Mouse (Mus musculus) midbrain, embryonic 14.5 days (tissue): ENCODE measurements around the gene Gm9918. TPM values are rescaled to one million over a fixed set of nuclear protein-coding genes. Genes with fewer than 3 reads are reported as not detected.

Experiments
- ATAC-seq: fragments of 200-750 bp; cut with Nextera tagmentation; 2 replicates; pipeline ENCODE4 v1.8.0; 2017; ENCODE audit warnings: moderate number of reproducible peaks, moderate library complexity; ENCODE audit not compliant: low FRiP score, low TSS enrichment
- DNase-seq: peaks from one replicate; pipeline ENCODE4 v3.0.0-alpha.2; 2015
- H3K27ac ChIP-seq: fragments of 300-500 bp; sonication (generic); replicated peaks from 2 replicates; pipeline ENCODE4 v1.5.1; 2014; ENCODE audit warnings: mild to moderate bottlenecking, low read depth, low read length, moderate library complexity
- H3K27me3 ChIP-seq: fragments of 300-500 bp; sonication (generic); 2 replicates; pipeline ENCODE4 v1.6.1; 2014; ENCODE audit warnings: low read length, control low read depth, mixed read lengths; ENCODE audit not compliant: control insufficient read depth, insufficient read depth
- H3K36me3 ChIP-seq: fragments of 300-500 bp; sonication (generic); 2 replicates; pipeline ENCODE4 v1.6.1; 2014; ENCODE audit warnings: low read length, control low read depth; ENCODE audit not compliant: control insufficient read depth, insufficient read depth
- H3K4me1 ChIP-seq: fragments of 300-500 bp; sonication (generic); 2 replicates; pipeline ENCODE4 v1.6.1; 2014; ENCODE audit warnings: mild to moderate bottlenecking, antibody characterized with exemption, low read length, control low read depth; ENCODE audit not compliant: control insufficient read depth, insufficient read depth
- H3K4me2 ChIP-seq: fragments of 300-500 bp; sonication (generic); 2 replicates; pipeline ENCODE4 v1.6.1; 2014; ENCODE audit warnings: mild to moderate bottlenecking, low read length, moderate library complexity
- H3K4me3 ChIP-seq: fragments of 300-500 bp; sonication (generic); replicated peaks from 2 replicates; pipeline ENCODE4 v1.5.1; 2014; ENCODE audit warnings: low read depth, low read length
- H3K9ac ChIP-seq: fragments of 300-500 bp; sonication (generic); replicated peaks from 2 replicates; pipeline ENCODE4 v1.6.1; 2014; ENCODE audit warnings: mild to moderate bottlenecking, low read length, moderate library complexity
- H3K9me3 ChIP-seq: fragments of 300-500 bp; sonication (generic); 2 replicates; pipeline ENCODE4 v1.6.1; 2016; ENCODE audit warnings: low read length, control low read depth, mixed read lengths; ENCODE audit not compliant: control insufficient read depth
- WGBS: fragments of 180-500 bp; shearing (Covaris S2); extraction: QIAGEN DNeasy Blood & Tissue Kit; methylation state at CpG from one replicate; pipeline ENCODE4 v1.1.7; 2014; 5-methylcytosine and 5-hydroxymethylcytosine counted together
- polyA plus RNA-seq: library from polyadenylated mRNA; unstranded; fragments of >200 nt; fragmentation: Nextera tagmentation; extraction: Ambion mirVana; gene quantifications from 2 replicates; pipeline ENCODE4 v1.2.1, GENCODE M21; 2014

Gene Gm9918
- polyA plus RNA-seq, 1 experiment from 2014 or later, result not detected

DNA sequence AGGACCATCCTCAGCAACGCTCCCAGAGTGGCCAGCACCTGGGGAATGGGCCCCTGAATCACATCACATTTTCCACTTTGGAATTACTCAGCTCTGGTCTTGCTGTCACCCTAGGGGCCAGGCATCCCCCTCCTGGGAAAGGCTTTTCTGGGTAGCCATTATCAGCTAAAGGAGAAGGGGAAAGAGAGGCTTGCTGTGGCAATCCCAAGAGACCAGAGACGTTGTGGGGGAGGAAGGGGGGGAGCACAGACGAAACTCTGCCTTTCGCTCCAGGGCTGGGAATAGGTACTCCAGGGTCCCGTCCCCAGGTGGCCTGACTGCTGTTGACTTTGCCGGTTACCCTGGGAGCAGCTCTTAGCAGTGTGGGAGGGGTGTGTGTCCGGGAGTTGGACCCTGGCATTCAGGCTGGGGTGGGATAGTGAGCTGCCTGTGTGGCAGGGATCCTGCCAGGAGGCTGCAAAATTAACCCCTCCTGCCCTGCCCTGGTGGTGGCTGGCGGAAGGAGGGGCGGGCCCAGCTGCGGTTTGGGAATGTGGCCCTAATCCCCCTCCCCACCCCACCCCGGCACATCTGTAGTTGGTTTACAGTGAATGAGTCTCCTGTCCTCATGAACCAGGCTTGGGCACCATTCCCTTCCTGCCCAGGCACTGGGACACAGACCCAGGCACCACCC lies 11.6 kb upstream of the Gm9918 start:
- Histone ChIP-seq H3K27ac (no peak overlapping the region), H3K36me3 (no peaks in the 10 kb centered on the region), H3K9me3 (no peaks in the 10 kb centered on the region), H3K4me1 (0 out of 2 replicates have a peak, but pooled peaks cover 7% of the 10 kb centered on the region), H3K4me3 (no peak overlapping the region), H3K4me2 (peak overlapping the region; percentile 92; the same call in 1 of the 2 replicates), H3K27me3 (peaks cover 28% of the 10 kb centered on the region), H3K9ac (no peak overlapping the region)
- DNase-seq (no peak), ATAC-seq (no peak)
- WGBS, result 12% methylated on average over 11 of the region's 11 CpGs

DNA sequence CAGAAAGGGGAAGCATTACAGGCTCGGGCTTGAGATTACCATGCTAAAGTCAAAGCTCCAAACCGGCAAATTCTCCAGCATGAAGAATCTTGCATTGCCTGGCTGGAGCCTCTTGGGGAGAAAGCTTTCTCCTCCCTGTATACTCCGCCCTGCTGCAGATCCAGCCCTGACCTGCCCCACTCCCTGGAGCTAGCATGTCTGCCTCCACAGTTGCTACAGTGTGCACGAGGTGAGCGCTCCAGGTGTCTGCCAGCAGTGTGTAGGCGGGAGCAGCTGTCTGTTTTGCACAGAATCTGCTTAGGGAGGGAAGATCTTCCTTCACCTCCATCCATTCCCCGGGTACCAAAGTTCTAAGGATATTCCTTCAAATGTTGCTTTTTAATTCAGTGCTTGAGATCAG lies 7.8 kb upstream of the Gm9918 start:
- 47% methylated on average over 7 of the region's 7 CpGs for WGBS
- ATAC-seq, result no peak
- peaks cover 16% of the 10 kb centered on the region; the same call in 1 of the 2 replicates for H3K27me3 ChIP-seq

DNA sequence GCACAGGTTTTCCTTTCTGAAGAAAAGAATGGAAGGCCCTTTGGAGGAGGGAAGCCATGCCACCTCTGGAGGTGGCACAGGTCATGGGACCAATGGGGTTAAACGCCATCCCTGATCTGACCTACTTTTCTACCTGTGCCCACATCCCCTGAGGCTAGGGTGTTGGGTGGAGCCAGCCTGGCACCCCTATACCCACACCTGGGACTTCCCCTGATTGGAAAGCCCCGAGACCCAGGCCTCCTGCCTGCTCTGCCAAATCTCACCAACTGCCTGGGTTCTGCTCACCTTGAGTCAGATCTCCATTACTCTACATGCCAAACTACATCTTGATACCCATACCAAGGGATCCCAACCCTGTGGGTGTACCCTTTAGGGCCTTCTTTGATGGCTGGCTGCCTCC lies 7.3 kb upstream of the Gm9918 start:
- no peak overlapping the region for H3K4me2 ChIP-seq
- H3K27me3 ChIP-seq, result peaks cover 16% of the 10 kb centered on the region; the same call in 1 of the 2 replicates
- no peak overlapping the region for H3K9ac ChIP-seq
- 83% methylated on average over 2 of the region's 2 CpGs for WGBS
- H3K27ac ChIP-seq, result no peak overlapping the region
- H3K4me3 ChIP-seq, result no peak overlapping the region
- no peak for ATAC-seq
- H3K4me1 ChIP-seq, result no peaks in the 10 kb centered on the region
- DNase-seq, result no peak
- H3K36me3 ChIP-seq, result no peaks in the 10 kb centered on the region
- H3K9me3 ChIP-seq, result no peaks in the 10 kb centered on the region

More for the DNA sequence above, 7.8 kb upstream of the Gm9918 start:
- Histone ChIP-seq H3K36me3 (no peaks in the 10 kb centered on the region), H3K9me3 (no peaks in the 10 kb centered on the region), H3K27ac (no peak overlapping the region), H3K4me1 (no peaks in the 10 kb centered on the region), H3K4me3 (no peak overlapping the region), H3K9ac (no peak overlapping the region), H3K4me2 (no peak overlapping the region)
- DNase-seq, result no peak

DNA sequence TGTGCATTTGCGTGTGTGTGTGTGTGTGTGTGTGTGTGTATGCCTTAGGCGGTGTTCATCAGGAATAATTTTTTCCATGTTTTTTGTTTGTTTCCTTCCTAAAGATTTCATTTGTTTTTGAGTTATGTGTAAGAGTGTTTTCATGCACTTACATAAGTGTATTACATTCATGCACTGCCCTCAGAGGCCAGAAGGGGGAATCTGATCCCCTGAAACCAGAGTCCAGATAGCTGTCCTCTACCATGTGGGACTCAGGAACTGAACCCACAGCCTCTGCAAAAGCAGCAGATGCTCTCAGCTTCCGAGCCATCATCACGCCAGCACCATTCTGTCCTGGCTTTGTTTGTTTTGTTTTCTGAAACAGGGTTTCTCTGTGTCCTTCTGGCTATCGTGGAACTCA lies 4.8 kb upstream of the Gm9918 start:
- DNase-seq (no peak), ATAC-seq (no peak)
- Histone ChIP-seq H3K4me2 (no peak overlapping the region), H3K4me3 (no peak overlapping the region), H3K9me3 (no peaks in the 10 kb centered on the region), H3K27me3 (0 out of 2 replicates have a peak, but pooled peaks cover 3% of the 10 kb centered on the region), H3K27ac (no peak overlapping the region), H3K36me3 (no peaks in the 10 kb centered on the region), H3K4me1 (no peaks in the 10 kb centered on the region), H3K9ac (no peak overlapping the region)
- 88% methylated on average over 5 of the region's 5 CpGs for WGBS

DNA sequence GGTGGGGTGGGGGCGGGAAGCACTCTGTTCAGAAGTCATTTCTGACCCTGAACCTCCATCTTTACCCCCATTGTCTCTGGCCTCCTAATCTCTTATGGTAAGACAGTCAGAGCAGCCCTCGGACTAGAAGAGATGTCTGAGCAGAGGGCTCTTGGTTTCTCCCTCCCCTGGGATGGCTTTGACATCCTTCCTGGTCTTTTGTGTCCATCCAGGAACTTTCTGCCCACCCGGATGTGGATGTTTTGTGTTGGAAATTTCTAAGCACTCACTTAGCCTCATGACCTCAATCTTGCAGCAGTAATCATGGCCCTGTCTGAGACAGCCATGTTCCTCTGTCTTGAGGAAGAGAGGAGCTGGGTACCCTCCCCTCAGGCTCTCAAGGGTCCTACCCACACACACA lies 1.1 kb downstream of the Gm9918 start:
- Histone ChIP-seq H3K4me2 (no peak overlapping the region), H3K27me3 (0 out of 2 replicates have a peak, but pooled peaks cover 7% of the 10 kb centered on the region), H3K9ac (no peak overlapping the region), H3K36me3 (no peaks in the 10 kb centered on the region), H3K27ac (no peak overlapping the region), H3K4me1 (no peaks in the 10 kb centered on the region), H3K4me3 (no peak overlapping the region), H3K9me3 (no peaks in the 10 kb centered on the region)
- no peak for ATAC-seq
- DNase-seq, result no peak
- 10% methylated on average over 3 of the region's 3 CpGs for WGBS

DNA sequence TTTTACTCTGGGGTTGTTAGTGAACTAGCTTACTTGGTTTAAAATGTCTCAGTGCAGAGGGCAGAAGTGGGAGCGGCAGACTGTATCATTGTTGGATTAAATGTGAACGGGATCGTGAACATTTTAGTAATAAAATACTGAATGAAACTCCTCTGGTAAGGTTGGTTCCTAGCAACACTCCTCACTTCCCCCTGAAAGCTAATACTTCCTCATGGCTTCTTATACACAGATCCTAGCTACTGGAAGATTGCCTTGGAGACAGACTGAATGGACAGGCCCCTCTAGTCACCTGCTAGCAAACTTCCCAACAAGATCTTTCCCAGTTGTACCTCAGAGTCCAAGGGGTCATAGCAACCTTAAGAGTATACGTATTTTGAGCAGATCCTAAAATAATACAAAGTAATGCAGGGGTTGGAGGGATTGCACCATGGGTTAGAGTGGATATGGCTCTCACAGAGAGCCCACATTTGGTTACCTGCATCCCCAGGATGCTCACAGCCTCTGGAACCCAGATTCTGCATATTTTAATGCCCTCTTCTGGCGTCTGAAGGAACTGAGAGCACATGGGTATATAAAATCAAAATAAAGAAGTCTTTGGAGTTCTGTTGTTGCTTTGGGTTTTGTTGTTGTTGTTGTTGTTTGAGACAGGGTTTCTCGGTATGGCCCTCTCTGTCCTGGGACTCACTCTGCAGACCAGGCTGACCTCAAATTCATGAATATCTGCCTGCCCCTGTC lies 3.8 kb downstream of the Gm9918 start:
- no peaks in the 10 kb centered on the region for H3K36me3 ChIP-seq
- no peaks in the 10 kb centered on the region for H3K4me1 ChIP-seq
- H3K4me2 ChIP-seq, result no peak overlapping the region
- no peak overlapping the region for H3K9ac ChIP-seq
- WGBS, result 73% methylated on average over 6 of the region's 6 CpGs
- ATAC-seq (no peak), DNase-seq (no peak)
- no peaks in the 10 kb centered on the region for H3K9me3 ChIP-seq
- no peak overlapping the region for H3K4me3 ChIP-seq
- no peak overlapping the region for H3K27ac ChIP-seq
- H3K27me3 ChIP-seq, result 0 out of 2 replicates have a peak, but pooled peaks cover 7% of the 10 kb centered on the region

DNA sequence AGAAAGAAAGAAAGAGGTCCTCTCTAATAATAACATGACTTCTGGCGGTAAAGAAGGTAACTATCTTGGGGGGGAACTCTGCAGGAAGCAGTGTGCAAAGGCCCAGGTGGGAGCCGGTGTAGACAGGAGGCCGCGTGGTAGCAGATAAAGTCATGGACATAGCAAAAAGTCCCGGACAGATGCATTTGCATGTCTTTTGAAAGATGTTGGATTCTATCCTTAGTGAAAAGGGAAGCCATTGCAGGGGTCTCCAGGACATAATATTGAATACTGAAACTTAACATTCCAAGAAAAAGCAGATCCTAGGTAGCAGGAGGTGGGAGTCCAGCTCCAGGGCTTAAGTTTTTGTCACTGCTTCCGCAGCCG lies 8.3 kb downstream of the Gm9918 start:
- H3K4me2 ChIP-seq, result peak overlapping the region; percentile 55
- no peak for DNase-seq
- no peak for ATAC-seq
- H3K27ac ChIP-seq, result peak overlapping the region; percentile 84; the same call in 1 of the 2 replicates
- no peaks in the 10 kb centered on the region for H3K27me3 ChIP-seq
- 30% methylated on average over 7 of the region's 7 CpGs for WGBS
- peak overlapping the region; percentile 86 for H3K9ac ChIP-seq
- H3K4me1 ChIP-seq, result peaks cover 10% of the 10 kb centered on the region
- H3K9me3 ChIP-seq, result no peaks in the 10 kb centered on the region
- peak overlapping the region; percentile 83 for H3K4me3 ChIP-seq
- H3K36me3 ChIP-seq, result peaks cover 14% of the 10 kb centered on the region

DNA sequence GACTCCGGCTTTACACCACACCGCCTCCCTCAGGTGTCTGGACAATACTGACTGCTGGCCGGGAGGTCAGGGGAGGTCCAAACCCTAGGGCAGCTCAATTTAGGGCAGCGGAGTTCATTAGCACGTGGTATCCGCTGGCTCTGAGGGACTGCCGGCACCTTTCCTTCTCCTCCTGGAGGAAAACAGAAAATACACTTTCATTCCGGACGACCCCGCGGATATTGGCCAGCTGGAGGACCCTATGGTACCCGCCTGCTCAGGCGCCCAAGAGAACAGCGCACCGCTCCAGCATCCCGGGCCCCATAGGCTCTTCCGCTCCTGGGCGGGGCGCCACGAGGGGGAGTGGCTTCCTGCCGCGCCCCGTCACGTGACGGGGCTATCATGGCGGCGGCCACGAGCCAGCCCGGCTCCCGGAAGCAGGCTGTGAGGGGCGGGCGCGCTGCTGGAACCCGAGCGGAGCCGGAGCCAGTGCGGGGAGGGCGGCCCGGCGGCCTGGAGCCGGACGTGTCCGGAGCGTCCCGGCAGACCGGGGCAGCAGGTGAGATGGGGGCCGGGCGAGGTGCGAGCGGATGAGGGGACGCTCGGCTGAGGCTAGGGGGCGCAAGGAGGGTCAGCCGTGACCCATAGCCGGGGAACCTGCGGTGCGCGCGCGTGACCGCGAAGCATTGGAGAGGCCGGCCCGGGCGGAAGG lies 8.9 kb downstream of the Gm9918 start, which contains the start of gene Mfsd5:
TSS of gene Mfsd5 (plus strand) at position 363 of the 691 bp plus-strand sequence.
- H3K4me3 ChIP-seq, result peak within 1 kb of the TSS; percentile 83
- under 1% methylated on average over 65 of the region's 65 CpGs for WGBS
- peak; percentile 96 for ATAC-seq

More for the DNA sequence above, 8.9 kb downstream of the Gm9918 start, which contains the start of gene Mfsd5:
- Histone ChIP-seq H3K27me3 (no peaks in the 10 kb centered on the region), H3K36me3 (peaks cover 14% of the 10 kb centered on the region), H3K9ac (peak within 1 kb of the TSS; percentile 86), H3K4me1 (peaks cover 10% of the 10 kb centered on the region), H3K9me3 (no peaks in the 10 kb centered on the region), H3K27ac (peak within 1 kb of the TSS; percentile 84), H3K4me2 (peak within 1 kb of the TSS; percentile 55)
- peak; percentile 96 for DNase-seq
